8 mouse cellular contexts compared by ENCODE assay signal in genomic region chr5:145203936-145204691, GRCm38 (mm10). TPM values are rescaled to one million over a fixed set of nuclear protein-coding genes. Genes with fewer than 3 reads are reported as not detected.
DNase-seq lines count a peak whose midpoint lies in the region; ATAC-seq and TF ChIP-seq lines count a peak whose summit lies in the region.

Zkscan5 (plus strand) TSS chr5:145204562.

- H3K27ac ChIP-seq in heart, embryonic 12.5 days (ENCODE audit: poor library complexity, severe bottlenecking), result peak within 1 kb of the TSS; percentile 85
- H3K27ac ChIP-seq in kidney, postnatal 0 days, result peak within 1 kb of the TSS; percentile 82
- peak within 1 kb of the TSS; percentile 85 for H3K27ac ChIP-seq in liver, embryonic 11.5 days (ENCODE audit: low read depth, low read length)
- H3K27ac ChIP-seq in stomach, embryonic 14.5 days (ENCODE audit: low read length), result peak within 1 kb of the TSS; percentile 89

- peak within 1 kb of the TSS; percentile 65 for H3K9ac ChIP-seq in heart, embryonic 12.5 days
- peak within 1 kb of the TSS; percentile 54 for H3K9ac ChIP-seq in kidney, postnatal 0 days (ENCODE audit: low read depth, low read length)
- H3K9ac ChIP-seq in liver, embryonic 11.5 days (ENCODE audit: low read depth, low read length), result peak within 1 kb of the TSS; percentile 74
- H3K9ac ChIP-seq in stomach, embryonic 14.5 days (replicated peaks; ENCODE audit: low read depth, low read length), result peak within 1 kb of the TSS; percentile 47; the same call in 1 of the 2 replicates

- peak within 1 kb of the TSS; percentile 72 for H3K4me2 ChIP-seq in heart, embryonic 12.5 days
- peak within 1 kb of the TSS; percentile 62 for H3K4me2 ChIP-seq in kidney, postnatal 0 days (ENCODE audit: low read length)
- H3K4me2 ChIP-seq in liver, embryonic 11.5 days, result peak within 1 kb of the TSS; percentile 74
- H3K4me2 ChIP-seq in stomach, embryonic 14.5 days (replicated peaks; ENCODE audit: low read depth, low read length), result peak within 1 kb of the TSS; percentile 50

- peaks cover 21% of the 10 kb centered on the region for H3K4me1 ChIP-seq in heart, embryonic 12.5 days (replicated peaks)
- peaks cover 3% of the 10 kb centered on the region; the same call in 1 of the 2 replicates for H3K4me1 ChIP-seq in kidney, postnatal 0 days (replicated peaks; ENCODE audit: insufficient read depth, low read length)
- H3K4me1 ChIP-seq in liver, embryonic 11.5 days (replicated peaks; ENCODE audit: control insufficient read depth, insufficient read depth, low read length), result peaks cover 13% of the 10 kb centered on the region
- peaks cover 11% of the 10 kb centered on the region; the same call in 1 of the 2 replicates for H3K4me1 ChIP-seq in stomach, embryonic 14.5 days (ENCODE audit: control insufficient read depth, insufficient read depth, low read length)

- H3K4me3 ChIP-seq in heart, embryonic 12.5 days, result peak within 1 kb of the TSS; percentile 58
- peak within 1 kb of the TSS; percentile 47 for H3K4me3 ChIP-seq in kidney, postnatal 0 days (replicated peaks; ENCODE audit: low read depth, low read length)
- peak within 1 kb of the TSS; percentile 64 for H3K4me3 ChIP-seq in liver, embryonic 11.5 days (ENCODE audit: low read depth, low read length)
- H3K4me3 ChIP-seq in stomach, embryonic 14.5 days (ENCODE audit: low read depth, low read length), result peak within 1 kb of the TSS; percentile 48

- H3K36me3 ChIP-seq in heart, embryonic 12.5 days, result peaks cover 16% of the 10 kb centered on the region
- 0 out of 2 replicates have a peak, but pooled peaks cover under 1% of the 10 kb centered on the region for H3K36me3 ChIP-seq in kidney, postnatal 0 days (ENCODE audit: insufficient read depth, low read length)
- H3K36me3 ChIP-seq in liver, embryonic 11.5 days (ENCODE audit: control insufficient read depth, insufficient read depth, low read length), result peaks cover 5% of the 10 kb centered on the region; the same call in 1 of the 2 replicates
- H3K36me3 ChIP-seq in stomach, embryonic 14.5 days (ENCODE audit: control insufficient read depth, insufficient read depth, low read length), result peaks cover 4% of the 10 kb centered on the region; the same call in 1 of the 2 replicates

- under 1% methylated on average over 22 of the region's 22 CpGs for WGBS in heart, embryonic 12.5 days
- WGBS in kidney, postnatal 0 days, result 0% methylated on average over 22 of the region's 22 CpGs
- WGBS in liver, embryonic 11.5 days, result under 1% methylated on average over 22 of the region's 22 CpGs
- 0% methylated on average over 22 of the region's 22 CpGs for WGBS in stomach, embryonic 14.5 days

- peaks cover 3% of the 10 kb centered on the region; the same call in 1 of the 2 replicates for H3K9me3 ChIP-seq in heart, embryonic 12.5 days (replicated peaks)
- no peaks in the 10 kb centered on the region for H3K9me3 ChIP-seq in kidney, postnatal 0 days (replicated peaks; ENCODE audit: low read length)
- H3K9me3 ChIP-seq in liver, embryonic 11.5 days (ENCODE audit: control insufficient read depth, low read length), result no peaks in the 10 kb centered on the region
- H3K9me3 ChIP-seq in stomach, embryonic 14.5 days (ENCODE audit: control insufficient read depth, low read depth, low read length), result no peaks in the 10 kb centered on the region

- H3K27me3 ChIP-seq in heart, embryonic 12.5 days (replicated peaks), result no peaks in the 10 kb centered on the region
- H3K27me3 ChIP-seq in kidney, postnatal 0 days (ENCODE audit: insufficient read depth, low read length), result no peaks in the 10 kb centered on the region
- no peaks in the 10 kb centered on the region for H3K27me3 ChIP-seq in liver, embryonic 11.5 days (replicated peaks; ENCODE audit: control insufficient read depth, insufficient read depth, low read length)
- no peaks in the 10 kb centered on the region for H3K27me3 ChIP-seq in stomach, embryonic 14.5 days (ENCODE audit: control insufficient read depth, insufficient read depth, low read length)

- peak; percentile 87 for ATAC-seq in erythroid progenitor cell, adult 5-6 weeks (replicated peaks; ENCODE audit: low FRiP score, poor library complexity, severe bottlenecking)
- ATAC-seq in heart, embryonic 12.5 days (ENCODE audit: insufficient number of reproducible peaks, low FRiP score), result peak; percentile 96
- ATAC-seq in kidney, postnatal 0 days (replicated peaks; ENCODE audit: low FRiP score, low read depth), result peak; percentile 97
- ATAC-seq in liver, embryonic 11.5 days (replicated peaks; ENCODE audit: low FRiP score), result peak; percentile 95
- peak; percentile 97 for ATAC-seq in stomach, embryonic 14.5 days (ENCODE audit: insufficient number of reproducible peaks, insufficient read depth, low FRiP score, low read depth)

- TF ChIP-seq CTCF in kidney, postnatal 0 days (IDR thresholded peaks at IDR 0.05; ENCODE audit: low read depth), result peak; percentile 48; the same call in 1 of the 2 replicates

- DNase-seq in CD4-positive helper T cell, adult 2 months (ENCODE audit: low read depth, low spot score), result peak; percentile 98
- peak; percentile 97 for DNase-seq in brain, embryonic 18.5 days (ENCODE audit: low read depth, low spot score)
- peak; percentile 99 for DNase-seq in kidney, postnatal 0 days (ENCODE audit: low spot score)
- peak; percentile 95 for DNase-seq in liver, embryonic 11.5 days (ENCODE audit: low spot score)
- DNase-seq in naive thymus-derived CD4-positive, alpha-beta T cell, adult 2 months (ENCODE audit: low read depth), result peak; percentile 97

RNA-seq across cellular contexts. Expression of gene Zkscan5, which starts in this region (rescaled TPM):
- total RNA-seq in erythroid progenitor cell, adult 5-6 weeks (2015; ENCODE audit: low replicate concordance), result 3.2 and 5.0 TPM in 2 replicates
- total RNA-seq in erythroid progenitor cell, adult 5-6 weeks (2017; ENCODE audit: low replicate concordance), result 4.2 and 8.2 TPM in 2 replicates
- polyA plus RNA-seq in heart, embryonic 12.5 days (2016; fragmentation: Nextera tagmentation; extraction: Ambion mirVana), result 10.7 and 11.5 TPM in 2 replicates
- polyA plus RNA-seq in kidney, postnatal 0 days (2015; fragmentation: Nextera tagmentation; extraction: Ambion mirVana), result 10.4 and 10.8 TPM in 2 replicates
- polyA plus RNA-seq in liver, embryonic 11.5 days (2014; fragmentation: Nextera tagmentation; extraction: Ambion mirVana), result 10.3 TPM in 2 replicates
- polyA plus RNA-seq in stomach, embryonic 14.5 days (2014; fragmentation: Nextera tagmentation; extraction: Ambion mirVana), result 13.6 and 13.9 TPM in 2 replicates

Comparison
In these comparisons a context has a peak if more than half of its experiments do, and no peak if none do; other contexts are left out.
1. Peak in every context shown above with its lines: DNase-seq, ATAC-seq, H3K4me3 ChIP-seq and H3K27ac ChIP-seq.